Mouse (Mus musculus) thymus, postnatal 36 days (tissue): ENCODE results near the gene Bank1.
"Not testable (repeated sequence)": the region's sequence is repeated elsewhere in the genome, so short reads cannot be mapped to it uniquely, and the experiment has no call there.

ENCODE experiments used
- DNase-seq, 2 experiments: peaks; one replicate each; pipeline ENCODE4 v3.0.0; 2022; ENCODE audit warnings: mixed read lengths in 2 of 2

Bank1 gene

GRCm38 (mm10) chr3:136325783-136326182 lies at the start of gene Bank1:
TSS of gene Bank1 (minus strand) at chr3:136326066.
- DNase-seq = peak; percentile 22

- no peak for DNase-seq
These were observed 44.0 kb upstream of the Bank1 start for GRCm38 (mm10) chr3:136369916-136370315.

GRCm38 (mm10) chr3:136369466-136369865 lies 43.6 kb upstream of the Bank1 start:
- no peak for DNase-seq

GRCm38 (mm10) chr3:136368505-136368999 lies 42.7 kb upstream of the Bank1 start:
- no peak for DNase-seq

GRCm38 (mm10) chr3:136349690-136350089 lies 23.8 kb upstream of the Bank1 start:
- no peak for DNase-seq

GRCm38 (mm10) chr3:136348611-136349010 lies 22.7 kb upstream of the Bank1 start:
- no peak for DNase-seq

- DNase-seq = no peak
These were observed 21.4 kb upstream of the Bank1 start for GRCm38 (mm10) chr3:136347277-136347676.

GRCm38 (mm10) chr3:136341911-136342310 lies 16.0 kb upstream of the Bank1 start:
- no peak for DNase-seq

GRCm38 (mm10) chr3:136339896-136340295 lies 14.0 kb upstream of the Bank1 start:
- no peak for DNase-seq

GRCm38 (mm10) chr3:136331135-136331534 lies 5.3 kb upstream of the Bank1 start:
- no peak for DNase-seq

GRCm38 (mm10) chr3:136330043-136330442 lies 4.2 kb upstream of the Bank1 start:
- DNase-seq = no peak

- no peak for DNase-seq
These were observed 3.3 kb upstream of the Bank1 start for GRCm38 (mm10) chr3:136329133-136329532.

- DNase-seq = not testable (repeated sequence)
These were observed 1.1 kb downstream of the Bank1 start for GRCm38 (mm10) chr3:136324716-136325115.

- DNase-seq = no peak
These were observed 3.9 kb downstream of the Bank1 start for GRCm38 (mm10) chr3:136321936-136322335.

- no peak for DNase-seq
These were observed 17.4 kb downstream of the Bank1 start for GRCm38 (mm10) chr3:136308487-136308886.

- no peak for DNase-seq
These were observed 19.2 kb downstream of the Bank1 start for GRCm38 (mm10) chr3:136306564-136307158.

GRCm38 (mm10) chr3:136302541-136302940 lies 23.3 kb downstream of the Bank1 start:
- DNase-seq = no peak

- not testable (repeated sequence) for DNase-seq
These were observed 25.1 kb downstream of the Bank1 start for GRCm38 (mm10) chr3:136300810-136301209.

- DNase-seq = no peak
These were observed 28.5 kb downstream of the Bank1 start for GRCm38 (mm10) chr3:136297355-136297754.

- DNase-seq = no peak
These were observed 30.6 kb downstream of the Bank1 start for GRCm38 (mm10) chr3:136295250-136295649.

GRCm38 (mm10) chr3:136287883-136288282 lies 38.0 kb downstream of the Bank1 start:
- no peak for DNase-seq

GRCm38 (mm10) chr3:136264969-136265595 lies 60.8 kb downstream of the Bank1 start:
- no peak for DNase-seq

- no peak for DNase-seq
These were observed 68.1 kb downstream of the Bank1 start for GRCm38 (mm10) chr3:136257761-136258160.

- no peak for DNase-seq
These were observed 71.2 kb downstream of the Bank1 start for GRCm38 (mm10) chr3:136254713-136255112.

- DNase-seq = no peak
These were observed 73.0 kb downstream of the Bank1 start for GRCm38 (mm10) chr3:136252820-136253219.
